Mouse (Mus musculus) heart, postnatal 0 days (tissue): ENCODE results near the gene Tex29. TPM values are rescaled to one million over a fixed set of nuclear protein-coding genes. Genes with fewer than 3 reads are reported as not detected.
A peak's percentile ranks its signal among the peaks of the same experiment; 100 is the strongest.

Experiments
- ATAC-seq: fragments of 200-750 bp; cut with Nextera tagmentation; 2 replicates; pipeline ENCODE4 v1.8.0; 2017; ENCODE audit warnings: low read depth, moderate number of reproducible peaks, moderate library complexity; ENCODE audit not compliant: insufficient read depth
- DNase-seq: peaks from one replicate; pipeline ENCODE4 v3.0.0-alpha.2; 2016; ENCODE audit warnings: low spot score
- H3K27ac ChIP-seq: fragments of 300-500 bp; sonication (generic); 2 replicates; pipeline ENCODE4 v1.5.1; 2014; ENCODE audit warnings: low read depth, mild to moderate bottlenecking
- H3K27me3 ChIP-seq: fragments of 300-500 bp; sonication (generic); 2 replicates; pipeline ENCODE4 v1.6.1; 2014; ENCODE audit warnings: low read length, mixed read lengths; ENCODE audit not compliant: control insufficient read depth, insufficient read depth
- H3K36me3 ChIP-seq: fragments of 300-500 bp; sonication (generic); replicated peaks from 2 replicates; pipeline ENCODE4 v1.6.1; 2014; ENCODE audit warnings: low read length, mixed read lengths; ENCODE audit not compliant: control insufficient read depth, insufficient read depth
- H3K4me1 ChIP-seq: fragments of 300-500 bp; sonication (generic); 2 replicates; pipeline ENCODE4 v1.6.1; 2014; ENCODE audit warnings: antibody characterized with exemption; ENCODE audit not compliant: control insufficient read depth, insufficient read depth
- H3K4me2 ChIP-seq: fragments of 300-500 bp; sonication (generic); 2 replicates; pipeline ENCODE4 v1.6.1; 2014; ENCODE audit warnings: low read depth, mild to moderate bottlenecking, low read length, moderate library complexity
- H3K4me3 ChIP-seq: fragments of 300-500 bp; sonication (generic); 2 replicates; pipeline ENCODE4 v1.5.1; 2014; ENCODE audit warnings: low read depth, low read length
- H3K9ac ChIP-seq: fragments of 300-500 bp; sonication (generic); replicated peaks from 2 replicates; pipeline ENCODE4 v1.6.1; 2014; ENCODE audit warnings: low read depth, low read length, mixed read lengths
- H3K9me3 ChIP-seq: fragments of 300-500 bp; sonication (generic); replicated peaks from 2 replicates; pipeline ENCODE4 v1.6.1; 2016; ENCODE audit warnings: low read length; ENCODE audit not compliant: control insufficient read depth
- CTCF ChIP-seq: IDR thresholded peaks from 2 replicates; pipeline ENCODE4 v1.5.1; 2016; ENCODE audit warnings: antibody characterized with exemption, control low read depth, low read depth
- EP300 ChIP-seq: IDR thresholded peaks from 2 replicates; pipeline ENCODE4 v1.6.1; 2016; ENCODE audit warnings: antibody characterized with exemption, low read depth
- WGBS: fragments of 180-500 bp; shearing (Covaris S2); extraction: QIAGEN DNeasy Blood & Tissue Kit; methylation state at CpG from one replicate; pipeline ENCODE4 v1.1.7; 2014; 5-methylcytosine and 5-hydroxymethylcytosine counted together
- polyA plus RNA-seq: library from polyadenylated mRNA; unstranded; fragments of >200 nt; fragmentation: Nextera tagmentation; extraction: Ambion mirVana; gene quantifications from 2 replicates; pipeline ENCODE4 v1.2.1, GENCODE M21; 2015
- total RNA-seq: library from RNA; depleted of rRNA; stranded (reverse); fragments of >200 nt; gene quantifications from 2 replicates; pipeline ENCODE4 v1.2.3, GENCODE M21; 2014; ENCODE audit warnings: low replicate concordance; rRNA removed

The Tex29 gene
- not detected in 2 replicates for total RNA-seq
- polyA plus RNA-seq = 0.99 and 1.3 TPM in 2 replicates

GRCm38 (mm10) chr8:11840174-11840573 is at the start of gene Tex29:
TSS of gene Tex29 (plus strand) at chr8:11840474.
- DNase-seq (no peak), ATAC-seq (no peak)
- H3K4me3 ChIP-seq = no peak within 1 kb of the TSS
- H3K36me3 ChIP-seq = peaks cover 6% of the 10 kb centered on the region
- 0 out of 2 replicates have a peak within 1 kb of the TSS, but pooled peaks have one; percentile 43 for H3K27ac ChIP-seq
- H3K4me2 ChIP-seq = peak within 1 kb of the TSS; percentile 48; the same call in 1 of the 2 replicates
- no peaks in the 10 kb centered on the region for H3K27me3 ChIP-seq
- WGBS = 79% methylated on average over 5 of the region's 5 CpGs
- H3K4me1 ChIP-seq = peaks cover 20% of the 10 kb centered on the region; the same call in 1 of the 2 replicates
- H3K9me3 ChIP-seq = no peaks in the 10 kb centered on the region
- no peak within 1 kb of the TSS for H3K9ac ChIP-seq
- TF ChIP-seq EP300 = no peak
- no peak for TF ChIP-seq CTCF

GRCm38 (mm10) chr8:11794956-11795355 is 45.3 kb upstream of the Tex29 start:
- TF ChIP-seq CTCF (no peak), EP300 (no peak)
- Histone ChIP-seq H3K36me3 (peaks cover 71% of the 10 kb centered on the region), H3K9me3 (no peaks in the 10 kb centered on the region)

DNA sequence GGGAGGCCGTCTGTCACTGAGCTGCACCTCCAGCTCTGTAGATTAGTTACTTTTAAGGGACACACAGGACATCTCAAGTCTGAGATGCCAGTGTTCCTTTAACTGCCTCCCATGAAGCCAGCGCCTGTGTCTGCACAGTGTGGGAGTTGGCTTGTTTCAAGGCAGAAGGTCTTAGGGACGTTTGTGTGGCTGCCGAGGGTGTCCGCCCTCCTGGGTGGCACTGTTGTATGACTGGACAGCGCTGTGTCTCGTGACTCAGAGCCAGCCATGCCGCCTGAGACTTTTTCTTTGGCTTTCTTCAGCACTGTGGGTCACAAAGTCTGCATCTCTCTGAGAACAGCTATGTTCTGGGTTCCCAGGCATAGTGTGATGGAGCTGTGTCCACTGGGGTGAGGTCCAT is 43.1 kb upstream of the Tex29 start:
- Histone ChIP-seq H3K9me3 (no peaks in the 10 kb centered on the region), H3K4me3 (no peak overlapping the region), H3K27me3 (no peaks in the 10 kb centered on the region), H3K27ac (no peak overlapping the region), H3K36me3 (peaks cover 67% of the 10 kb centered on the region), H3K9ac (no peak overlapping the region), H3K4me1 (peaks cover 11% of the 10 kb centered on the region; the same call in 1 of the 2 replicates), H3K4me2 (no peak overlapping the region)
- DNase-seq (no peak), ATAC-seq (no peak)
- no peak for TF ChIP-seq CTCF
- no peak for TF ChIP-seq EP300
- 72% methylated on average over 8 of the region's 8 CpGs for WGBS

More at GRCm38 (mm10) chr8:11794956-11795355, 45.3 kb upstream of the Tex29 start:
- H3K4me2 ChIP-seq = no peak overlapping the region
- no peak overlapping the region for H3K9ac ChIP-seq
- no peaks in the 10 kb centered on the region for H3K27me3 ChIP-seq
- ATAC-seq = no peak
- H3K4me1 ChIP-seq = peaks cover 11% of the 10 kb centered on the region; the same call in 1 of the 2 replicates
- no peak overlapping the region for H3K27ac ChIP-seq
- no peak for DNase-seq
- H3K4me3 ChIP-seq = no peak overlapping the region

GRCm38 (mm10) chr8:11797729-11798479 is 42.4 kb upstream of the Tex29 start:
- no peak overlapping the region for H3K4me2 ChIP-seq
- peaks cover 11% of the 10 kb centered on the region; the same call in 1 of the 2 replicates for H3K4me1 ChIP-seq
- DNase-seq = peak; percentile 33
- ATAC-seq = peak; percentile 48
- H3K9ac ChIP-seq = no peak overlapping the region
- peak overlapping the region; percentile 55; the same call in 1 of the 2 replicates for H3K27ac ChIP-seq
- H3K9me3 ChIP-seq = no peaks in the 10 kb centered on the region
- H3K36me3 ChIP-seq = peaks cover 66% of the 10 kb centered on the region
- TF ChIP-seq CTCF (no peak), EP300 (no peak)
- no peaks in the 10 kb centered on the region for H3K27me3 ChIP-seq
- WGBS = 45% methylated on average over 14 of the region's 14 CpGs
- no peak overlapping the region for H3K4me3 ChIP-seq

DNA sequence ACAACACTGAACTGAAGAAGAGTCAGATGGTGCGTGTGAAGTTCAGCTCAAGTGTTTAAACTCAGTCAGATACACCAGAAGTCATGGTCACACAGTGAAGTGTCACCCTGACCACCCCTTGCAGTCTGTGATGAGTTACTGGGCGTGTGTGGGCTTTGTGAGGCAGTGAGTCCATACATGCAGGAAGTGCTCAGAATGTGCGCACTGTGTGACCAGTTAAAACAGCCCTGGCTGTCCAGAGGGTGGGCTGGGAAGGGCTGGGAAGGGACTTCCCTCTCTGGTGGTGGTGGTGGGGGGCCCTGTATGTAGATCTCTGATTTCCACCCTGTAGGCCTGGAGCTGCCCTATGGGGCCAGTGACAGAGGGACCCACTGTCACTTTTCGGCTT is 41.8 kb upstream of the Tex29 start:
- Histone ChIP-seq H3K9ac (no peak overlapping the region), H3K4me3 (no peak overlapping the region), H3K4me2 (no peak overlapping the region), H3K36me3 (peaks cover 66% of the 10 kb centered on the region), H3K27me3 (no peaks in the 10 kb centered on the region), H3K27ac (no peak overlapping the region), H3K4me1 (peaks cover 11% of the 10 kb centered on the region; the same call in 1 of the 2 replicates), H3K9me3 (no peaks in the 10 kb centered on the region)
- TF ChIP-seq EP300 (no peak), CTCF (no peak)
- DNase-seq (no peak), ATAC-seq (no peak)
- WGBS = 63% methylated on average over 4 of the region's 4 CpGs
